Mouse (Mus musculus) ovary, adult 2 months (tissue): ENCODE data around the gene Acads. TPM values are rescaled to one million over a fixed set of nuclear protein-coding genes. Genes with fewer than 3 reads are reported as not detected.

Experiments used
- polyA plus RNA-seq: library from polyadenylated mRNA; depleted of rRNA; stranded (reverse); fragments of >200 nt; gene quantifications from 2 replicates; pipeline ENCODE4 v1.2.3, GENCODE M21; 2012; rRNA removed

The Acads gene
- 141 and 147 TPM in 2 replicates for polyA plus RNA-seq

GRCm38 (mm10) chr5:115118961-115119570, at the start of gene Acads:
TSS of gene Acads (minus strand) at chr5:115119346.

GRCm38 (mm10) chr5:115158040-115158983, 39.2 kb upstream of the Acads start, which contains the start of gene Mlec:
TSS of gene Mlec (minus strand) at chr5:115158179.

GRCm38 (mm10) chr5:115134234-115135165, 15.4 kb upstream of the Acads start, which contains the start of gene Unc119b:
TSS of gene Unc119b (minus strand) at chr5:115134975.

GRCm38 (mm10) chr5:115098195-115098594, 21.0 kb downstream of the Acads start, which contains the start of gene Gm10401:
TSS of gene Gm10401 (minus strand) at chr5:115098295.

Other genes with a start within 250 kb of the Acads start
- gene Oasl2, start 222.4 kb downstream of the Acads start, polyA plus RNA-seq = 12.8 and 16.7 TPM in 2 replicates
- gene Oasl1, start 196.1 kb downstream of the Acads start, polyA plus RNA-seq = 4.4 and 5.9 TPM in 2 replicates
- gene 2210016L21Rik, start 177.2 kb downstream of the Acads start, polyA plus RNA-seq = 27.6 and 31.4 TPM in 2 replicates
- 0.16 and 0.18 TPM in 2 replicates for gene Hnf1a, start 148.3 kb downstream of the Acads start, polyA plus RNA-seq
- gene Sppl3, start 108.2 kb downstream of the Acads start, polyA plus RNA-seq = 174 TPM in 2 replicates
- gene Gm10401, start 21.1 kb downstream of the Acads start, polyA plus RNA-seq = not detected in 2 replicates
- gene Unc119b, start 15.6 kb upstream of the Acads start, polyA plus RNA-seq = 56.5 and 57.8 TPM in 2 replicates
- 84.1 and 84.5 TPM in 2 replicates for gene Mlec, start 38.8 kb upstream of the Acads start, polyA plus RNA-seq
- gene Cabp1, start 75.0 kb upstream of the Acads start, polyA plus RNA-seq = 7.9 and 9.0 TPM in 2 replicates
- 123 and 173 TPM in 2 replicates for gene Pop5, start 116.5 kb upstream of the Acads start, polyA plus RNA-seq
- 191 and 195 TPM in 2 replicates for gene Rnf10, start 153.6 kb upstream of the Acads start, polyA plus RNA-seq
- 8.1 and 8.7 TPM in 2 replicates for gene Coq5, start 160.3 kb upstream of the Acads start, polyA plus RNA-seq
- 250 and 284 TPM in 2 replicates for gene Dynll1, start 181.7 kb upstream of the Acads start, polyA plus RNA-seq
- 137 and 140 TPM in 2 replicates for gene Srsf9, start 207.8 kb upstream of the Acads start, polyA plus RNA-seq
- 10.6 and 13.7 TPM in 2 replicates for gene Gatc, start 221.8 kb upstream of the Acads start, polyA plus RNA-seq
- gene Triap1, start 221.9 kb upstream of the Acads start, polyA plus RNA-seq = 4.7 and 6.8 TPM in 2 replicates
- gene Cox6a1, start 229.6 kb upstream of the Acads start, polyA plus RNA-seq = 3,325 and 3,970 TPM in 2 replicates